Mouse (Mus musculus) embryonic fibroblast, embryonic 13.5 days (primary cell): ENCODE measurements around the gene Pelp1.

Source experiments
- CTCF ChIP-seq: IDR thresholded peaks from 2 replicates; pipeline ENCODE4 v1.5.1; 2011; ENCODE audit warnings: mild to moderate bottlenecking, control low read depth, low read length, moderate library complexity, borderline replicate concordance; ENCODE audit not compliant: insufficient read depth
- POLR2A ChIP-seq: IDR thresholded peaks from 2 replicates; pipeline ENCODE4 v1.6.1; 2011; ENCODE audit warnings: low read depth, mild to moderate bottlenecking, control low read depth, low read length, moderate library complexity

DNA sequence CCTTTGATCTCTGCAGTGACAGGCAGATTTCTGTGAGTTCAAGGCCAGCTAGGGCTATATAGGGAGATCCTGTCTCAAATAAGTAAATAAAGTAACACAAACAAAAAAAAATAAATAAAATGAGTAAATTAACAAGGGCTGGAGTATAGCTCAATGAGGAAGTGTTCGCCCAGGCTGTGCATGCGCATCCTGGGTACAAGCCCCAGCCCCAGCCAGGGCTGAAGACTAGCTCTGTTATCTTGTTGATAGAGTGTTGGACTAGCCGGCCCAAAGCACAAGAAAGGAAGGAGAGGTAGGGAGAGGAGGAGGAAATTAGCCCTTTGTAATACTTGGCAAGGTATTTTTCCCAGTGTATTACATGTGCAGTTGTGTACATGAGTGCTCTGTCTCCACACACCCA, 34.1 kb upstream of the Pelp1 start:
- TF ChIP-seq CTCF (no peak), POLR2A (no peak)
